Mouse (Mus musculus): ENCODE data around the gene Fbxl17. TPM values are rescaled to one million over a fixed set of nuclear protein-coding genes. Genes with fewer than 3 reads are reported as not detected.

The Fbxl17 gene
- polyA plus RNA-seq, 1 experiment from 2014 or later, result 9.8 TPM

GRCm38 (mm10) chr17:63352634-63353195, 147.1 kb downstream of the Fbxl17 start:
- Histone ChIP-seq H3K79me2 (ENCODE audit: inconsistent target) (no peaks in the 10 kb centered on the region), H3K27ac (no peak overlapping the region), H3K4me3 (ENCODE audit: inconsistent target) (no peak overlapping the region), H3K36me3 (ENCODE audit: inconsistent target) (no peaks in the 10 kb centered on the region)
- 91% methylated on average over 6 of the region's 6 CpGs for WGBS (ENCODE audit: missing documents)

GRCm38 (mm10) chr17:63351682-63352081, 148.1 kb downstream of the Fbxl17 start:
- no peak overlapping the region for H3K4me3 ChIP-seq (ENCODE audit: inconsistent target)
- no peaks in the 10 kb centered on the region for H3K36me3 ChIP-seq (ENCODE audit: inconsistent target)
- 100% methylated on average over 2 of the region's 2 CpGs for WGBS (ENCODE audit: missing documents)
- no peaks in the 10 kb centered on the region for H3K79me2 ChIP-seq (ENCODE audit: inconsistent target)
- no peak overlapping the region for H3K27ac ChIP-seq

- H3K4me3 ChIP-seq (ENCODE audit: inconsistent target), result no peak overlapping the region
- 96% methylated on average over 4 of the region's 4 CpGs for WGBS (ENCODE audit: missing documents)
- H3K27ac ChIP-seq, result no peak overlapping the region
- H3K79me2 ChIP-seq (ENCODE audit: inconsistent target), result no peaks in the 10 kb centered on the region
- H3K36me3 ChIP-seq (ENCODE audit: inconsistent target), result no peaks in the 10 kb centered on the region
These were observed 148.8 kb downstream of the Fbxl17 start for GRCm38 (mm10) chr17:63350876-63351509.

GRCm38 (mm10) chr17:63344101-63344500, 155.7 kb downstream of the Fbxl17 start:
- Histone ChIP-seq H3K36me3 (ENCODE audit: inconsistent target) (no peaks in the 10 kb centered on the region), H3K79me2 (ENCODE audit: inconsistent target) (no peaks in the 10 kb centered on the region), H3K27ac (no peak overlapping the region), H3K4me3 (ENCODE audit: inconsistent target) (no peak overlapping the region)
- 55% methylated on average over 5 of the region's 5 CpGs for WGBS (ENCODE audit: missing documents)

- H3K79me2 ChIP-seq (ENCODE audit: inconsistent target), result no peaks in the 10 kb centered on the region
- H3K4me3 ChIP-seq (ENCODE audit: inconsistent target), result no peak overlapping the region
- 97% methylated on average over 4 of the region's 4 CpGs for WGBS (ENCODE audit: missing documents)
- no peak overlapping the region for H3K27ac ChIP-seq
- H3K36me3 ChIP-seq (ENCODE audit: inconsistent target), result no peaks in the 10 kb centered on the region
These were observed 156.7 kb downstream of the Fbxl17 start for GRCm38 (mm10) chr17:63343076-63343475.

- no peak overlapping the region for H3K27ac ChIP-seq
- 91% methylated on average over 11 of the region's 11 CpGs for WGBS (ENCODE audit: missing documents)
- H3K36me3 ChIP-seq (ENCODE audit: inconsistent target), result no peaks in the 10 kb centered on the region
- H3K79me2 ChIP-seq (ENCODE audit: inconsistent target), result no peaks in the 10 kb centered on the region
- no peak overlapping the region for H3K4me3 ChIP-seq (ENCODE audit: inconsistent target)
These were observed 157.4 kb downstream of the Fbxl17 start for GRCm38 (mm10) chr17:63342440-63342839.

- WGBS (ENCODE audit: missing documents), result 87% methylated on average over 3 of the region's 3 CpGs
- Histone ChIP-seq H3K4me3 (ENCODE audit: inconsistent target) (no peak overlapping the region), H3K36me3 (ENCODE audit: inconsistent target) (no peaks in the 10 kb centered on the region), H3K79me2 (ENCODE audit: inconsistent target) (no peaks in the 10 kb centered on the region), H3K27ac (no peak overlapping the region)
These were observed 158.6 kb downstream of the Fbxl17 start for GRCm38 (mm10) chr17:63341203-63341602.

- Histone ChIP-seq H3K36me3 (ENCODE audit: inconsistent target) (no peaks in the 10 kb centered on the region), H3K4me3 (ENCODE audit: inconsistent target) (no peak overlapping the region), H3K27ac (no peak overlapping the region), H3K79me2 (ENCODE audit: inconsistent target) (no peaks in the 10 kb centered on the region)
- 89% methylated on average over 2 of the region's 2 CpGs for WGBS (ENCODE audit: missing documents)
These were observed 170.9 kb downstream of the Fbxl17 start for GRCm38 (mm10) chr17:63328888-63329287.

GRCm38 (mm10) chr17:63326227-63326626, 173.6 kb downstream of the Fbxl17 start:
- no peaks in the 10 kb centered on the region for H3K36me3 ChIP-seq (ENCODE audit: inconsistent target)
- no peaks in the 10 kb centered on the region for H3K79me2 ChIP-seq (ENCODE audit: inconsistent target)
- no peak overlapping the region for H3K27ac ChIP-seq
- no peak overlapping the region for H3K4me3 ChIP-seq (ENCODE audit: inconsistent target)
- 99% methylated on average over 5 of the region's 5 CpGs for WGBS (ENCODE audit: missing documents)

GRCm38 (mm10) chr17:63324672-63325071, 175.1 kb downstream of the Fbxl17 start:
- no peaks in the 10 kb centered on the region for H3K79me2 ChIP-seq (ENCODE audit: inconsistent target)
- WGBS (ENCODE audit: missing documents), result 89% methylated on average over 2 of the region's 2 CpGs
- H3K4me3 ChIP-seq (ENCODE audit: inconsistent target), result no peak overlapping the region
- H3K36me3 ChIP-seq (ENCODE audit: inconsistent target), result no peaks in the 10 kb centered on the region
- H3K27ac ChIP-seq, result no peak overlapping the region

- Histone ChIP-seq H3K36me3 (ENCODE audit: inconsistent target) (no peaks in the 10 kb centered on the region), H3K4me3 (ENCODE audit: inconsistent target) (no peak overlapping the region), H3K79me2 (ENCODE audit: inconsistent target) (no peaks in the 10 kb centered on the region), H3K27ac (no peak overlapping the region)
- WGBS (ENCODE audit: missing documents), result 29% methylated on average over 2 of the region's 2 CpGs
These were observed 175.8 kb downstream of the Fbxl17 start for GRCm38 (mm10) chr17:63324039-63324438.

GRCm38 (mm10) chr17:63322846-63323245, 177.0 kb downstream of the Fbxl17 start:
- H3K36me3 ChIP-seq (ENCODE audit: inconsistent target), result no peaks in the 10 kb centered on the region
- no peaks in the 10 kb centered on the region for H3K79me2 ChIP-seq (ENCODE audit: inconsistent target)
- no peak overlapping the region for H3K27ac ChIP-seq
- no peak overlapping the region for H3K4me3 ChIP-seq (ENCODE audit: inconsistent target)
- WGBS (ENCODE audit: missing documents), result 93% methylated on average over 6 of the region's 7 CpGs

- no peaks in the 10 kb centered on the region for H3K36me3 ChIP-seq (ENCODE audit: inconsistent target)
- no peaks in the 10 kb centered on the region for H3K79me2 ChIP-seq (ENCODE audit: inconsistent target)
- H3K4me3 ChIP-seq (ENCODE audit: inconsistent target), result no peak overlapping the region
- WGBS (ENCODE audit: missing documents), result 20% methylated on average over 5 of the region's 5 CpGs
- H3K27ac ChIP-seq, result no peak overlapping the region
These were observed 178.5 kb downstream of the Fbxl17 start for GRCm38 (mm10) chr17:63321290-63321689.

- Histone ChIP-seq H3K27ac (no peak overlapping the region), H3K36me3 (ENCODE audit: inconsistent target) (no peaks in the 10 kb centered on the region), H3K4me3 (ENCODE audit: inconsistent target) (no peak overlapping the region), H3K79me2 (ENCODE audit: inconsistent target) (no peaks in the 10 kb centered on the region)
- WGBS (ENCODE audit: missing documents), result 100% methylated on average over 6 of the region's 7 CpGs
These were observed 182.3 kb downstream of the Fbxl17 start for GRCm38 (mm10) chr17:63317518-63317917.

GRCm38 (mm10) chr17:63315646-63316480, 184.0 kb downstream of the Fbxl17 start:
- 90% methylated on average over 12 of the region's 12 CpGs for WGBS (ENCODE audit: missing documents)
- Histone ChIP-seq H3K27ac (no peak overlapping the region), H3K4me3 (ENCODE audit: inconsistent target) (no peak overlapping the region)

More at GRCm38 (mm10) chr17:63315646-63316480, 184.0 kb downstream of the Fbxl17 start:
- Histone ChIP-seq H3K36me3 (ENCODE audit: inconsistent target) (no peaks in the 10 kb centered on the region), H3K79me2 (ENCODE audit: inconsistent target) (no peaks in the 10 kb centered on the region)
